Mouse (Mus musculus) kidney, adult 9 months (tissue): ENCODE results near the gene Gm44511.
"Not testable (repeated sequence)": the region's sequence is repeated elsewhere in the genome, so short reads cannot be mapped to it uniquely, and the experiment has no call there.

Experiments
- DNase-seq: peaks from one replicate; pipeline ENCODE4 v3.0.0; 2022

Gm44511 gene

DNA sequence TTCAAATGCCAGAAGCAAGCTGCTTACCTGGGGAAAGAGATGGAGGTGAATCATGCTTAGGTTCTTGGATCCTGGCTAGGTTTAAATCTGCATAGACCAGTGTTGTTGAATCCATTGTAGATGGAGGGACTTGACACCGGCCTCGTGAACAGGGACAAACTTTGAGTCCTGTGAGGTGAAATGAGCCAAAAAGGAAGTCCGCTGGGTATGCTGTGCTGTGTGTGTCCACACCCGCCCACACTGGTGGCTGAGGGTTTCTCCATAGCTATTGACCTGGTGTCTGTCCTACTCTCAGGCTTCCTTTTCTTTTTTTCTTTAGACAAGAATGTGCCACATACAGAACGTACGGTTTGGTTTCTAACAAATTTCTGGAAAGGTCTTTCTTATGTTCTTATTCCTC is at the start of gene Gm44511, which contains the start of gene Klrb1b:
TSS of gene Gm44511 (minus strand) at position 184 of the 400 bp plus-strand sequence.
TSS of gene Klrb1b (minus strand) at position 200 of the 400 bp plus-strand sequence.
- DNase-seq = no peak

GRCm38 (mm10) chr6:128871910-128872610 is 45.9 kb upstream of the Gm44511 start:
- no peak for DNase-seq

DNA sequence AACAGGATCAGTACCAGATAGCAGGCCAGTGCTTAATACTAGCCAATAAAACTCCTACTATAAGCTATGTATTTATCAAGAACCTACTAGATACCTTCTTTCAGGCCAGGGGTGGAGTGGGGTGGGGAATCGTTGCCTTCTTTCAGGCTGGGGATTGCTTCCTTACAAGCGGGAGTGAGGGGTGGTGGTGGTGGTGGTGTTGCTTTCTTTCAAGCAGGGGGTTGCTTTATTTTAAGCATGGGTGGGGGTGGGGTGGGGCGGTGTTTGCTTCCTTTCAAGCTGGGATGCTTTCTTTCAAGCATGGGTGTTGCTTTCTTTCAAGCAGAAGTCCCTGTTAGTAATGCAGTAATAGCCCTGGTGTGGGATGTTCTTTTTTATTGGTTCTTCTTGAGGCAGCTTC is 42.7 kb upstream of the Gm44511 start:
- no peak for DNase-seq

DNA sequence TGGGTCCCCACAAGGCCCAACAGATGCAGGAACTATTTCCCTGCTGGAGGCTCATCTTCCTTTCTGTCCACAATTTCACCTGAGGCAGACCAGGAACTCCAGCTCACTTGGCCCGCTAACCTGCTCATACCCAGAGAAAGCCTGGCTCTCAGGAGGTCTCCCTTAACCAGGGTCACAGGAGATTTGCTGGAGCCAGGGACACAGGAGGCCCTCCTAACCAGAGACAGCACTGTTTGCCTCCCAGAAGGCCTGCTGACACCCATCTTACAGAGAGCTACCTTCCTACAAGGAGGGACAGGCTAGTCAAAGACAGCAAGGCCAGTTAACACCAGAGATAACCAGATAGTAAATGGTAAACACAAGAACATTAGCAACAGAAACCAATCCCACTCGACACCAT is 31.9 kb upstream of the Gm44511 start:
- DNase-seq = no peak

DNA sequence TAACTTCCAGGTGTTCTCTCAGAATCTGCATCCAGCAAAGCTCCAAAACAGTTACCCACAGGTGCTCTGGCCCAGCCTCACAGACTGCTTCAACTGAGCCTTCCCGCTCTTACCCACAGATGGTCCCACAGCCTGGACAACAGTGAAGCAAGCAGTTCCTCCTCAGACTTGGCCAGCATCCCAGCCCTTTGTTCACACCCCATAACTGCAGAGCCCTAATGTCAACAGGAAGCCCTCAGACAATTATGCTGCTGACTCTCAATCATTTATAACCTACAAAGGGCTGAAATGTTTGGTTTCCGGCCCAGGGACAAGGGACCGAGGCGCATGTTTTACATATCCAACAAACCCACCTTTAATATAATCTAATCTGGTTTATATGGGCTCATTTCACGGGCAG is 30.1 kb upstream of the Gm44511 start:
- DNase-seq = peak; percentile 87

- DNase-seq = no peak
These were observed 29.4 kb upstream of the Gm44511 start for GRCm38 (mm10) chr6:128855477-128855876.

- no peak for DNase-seq
These were observed 28.8 kb upstream of the Gm44511 start for GRCm38 (mm10) chr6:128854895-128855294.

- DNase-seq = peak; percentile 82
These were observed 28.1 kb upstream of the Gm44511 start for GRCm38 (mm10) chr6:128854024-128854820.

GRCm38 (mm10) chr6:128852766-128853165 is 26.7 kb upstream of the Gm44511 start:
- no peak for DNase-seq

DNA sequence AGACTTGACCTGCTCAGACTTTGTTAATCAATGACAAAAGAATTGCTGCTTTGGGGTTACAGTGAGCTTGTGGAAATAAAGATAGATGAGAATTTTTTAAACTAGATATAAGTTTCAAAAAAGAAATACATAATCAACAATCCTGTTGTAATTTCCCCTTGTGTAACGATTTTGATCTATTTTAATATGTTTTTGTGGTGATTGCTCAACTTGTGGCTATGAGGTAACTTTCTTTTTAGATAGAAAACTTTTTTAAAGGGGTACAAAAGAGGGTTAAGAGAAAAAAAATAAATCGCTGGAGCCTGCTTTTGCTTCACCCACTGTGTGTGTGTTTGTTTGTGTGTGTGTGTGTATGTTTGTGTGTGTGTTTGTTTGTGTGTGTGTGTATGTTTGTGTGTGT is 25.0 kb upstream of the Gm44511 start:
- DNase-seq = no peak

DNA sequence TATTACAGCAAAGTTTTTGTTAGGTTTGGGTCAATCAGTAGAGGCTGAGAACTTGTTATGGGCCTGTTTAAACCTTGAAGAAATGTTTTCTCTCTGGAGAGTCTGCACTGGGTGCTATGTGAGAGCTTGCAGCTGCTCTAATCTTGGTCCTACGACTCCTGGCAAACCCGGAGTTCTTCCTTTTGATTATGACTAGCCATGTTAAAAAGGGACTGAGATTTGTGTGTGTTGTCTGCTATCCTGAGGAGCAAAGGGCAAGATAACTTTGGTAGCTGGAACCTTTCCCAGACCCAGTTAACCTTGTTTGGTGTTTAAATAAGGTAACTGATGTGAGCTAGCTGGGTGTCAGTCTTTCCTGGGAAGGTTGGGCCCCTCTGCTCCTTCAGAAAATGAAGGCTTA is 24.6 kb upstream of the Gm44511 start:
- DNase-seq = peak; percentile 79

DNA sequence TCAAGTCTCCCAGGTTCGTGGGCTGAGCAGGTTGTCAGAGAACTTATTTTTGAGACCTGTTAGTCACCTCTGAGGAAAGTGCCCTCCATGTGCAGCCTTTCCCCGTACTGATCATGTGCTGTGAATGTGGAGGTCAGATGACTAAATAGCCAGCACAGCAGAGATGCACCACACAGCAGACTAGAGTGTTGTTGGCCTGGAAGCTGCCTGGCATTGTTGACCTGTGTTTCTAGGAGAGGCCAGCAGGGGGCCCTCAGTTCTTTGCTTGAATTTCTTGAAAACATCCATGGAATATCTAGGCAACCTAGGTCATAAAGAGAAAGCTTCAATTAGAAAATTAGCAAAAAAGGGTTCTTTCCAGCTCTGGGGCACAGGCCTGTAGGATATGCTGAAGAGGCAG is 23.8 kb upstream of the Gm44511 start:
- DNase-seq = peak; percentile 68

DNA sequence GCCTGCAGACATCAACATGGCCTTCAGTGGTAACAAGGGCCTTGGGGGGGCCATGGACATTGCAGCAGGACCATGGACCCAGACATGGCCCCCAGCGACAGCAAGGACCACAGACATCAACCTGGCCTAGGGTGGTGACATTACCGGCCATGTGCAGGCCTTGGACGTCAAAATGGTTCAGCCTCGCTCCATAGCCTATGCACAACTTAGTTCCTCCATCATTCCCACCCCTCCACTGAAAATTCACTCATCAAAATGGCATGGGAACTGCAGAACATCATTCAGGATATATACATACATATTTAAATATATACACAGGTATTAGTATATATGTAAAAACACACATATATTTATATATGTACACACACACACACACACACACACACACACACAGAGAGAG is 21.3 kb upstream of the Gm44511 start:
- no peak for DNase-seq

DNA sequence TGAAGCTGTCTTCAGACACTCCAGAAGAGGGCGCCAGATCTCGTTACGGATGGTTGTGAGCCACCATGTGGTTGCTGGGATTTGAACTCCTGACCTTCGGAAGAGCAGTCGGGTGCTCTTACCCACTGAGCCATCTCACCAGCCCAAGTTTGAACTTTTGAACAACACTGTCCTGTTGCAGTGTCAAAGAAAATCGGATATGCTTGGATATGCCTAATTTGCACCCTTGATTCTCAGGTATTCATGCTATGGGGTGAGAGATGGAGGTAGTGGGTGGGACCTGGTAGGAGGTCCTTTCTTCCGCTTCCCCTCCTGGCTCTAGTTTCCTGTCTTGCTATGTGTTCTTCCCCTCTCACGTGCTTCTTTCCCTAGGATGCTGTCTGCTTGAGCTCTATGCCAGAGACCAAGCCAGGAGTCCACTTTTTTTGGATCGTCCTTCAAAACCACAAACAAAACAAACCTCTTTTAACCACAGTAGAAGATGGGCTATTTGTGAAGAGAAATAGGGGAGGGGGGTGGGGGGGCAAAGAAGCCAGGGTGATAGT is 20.0 kb upstream of the Gm44511 start:
- no peak for DNase-seq

DNA sequence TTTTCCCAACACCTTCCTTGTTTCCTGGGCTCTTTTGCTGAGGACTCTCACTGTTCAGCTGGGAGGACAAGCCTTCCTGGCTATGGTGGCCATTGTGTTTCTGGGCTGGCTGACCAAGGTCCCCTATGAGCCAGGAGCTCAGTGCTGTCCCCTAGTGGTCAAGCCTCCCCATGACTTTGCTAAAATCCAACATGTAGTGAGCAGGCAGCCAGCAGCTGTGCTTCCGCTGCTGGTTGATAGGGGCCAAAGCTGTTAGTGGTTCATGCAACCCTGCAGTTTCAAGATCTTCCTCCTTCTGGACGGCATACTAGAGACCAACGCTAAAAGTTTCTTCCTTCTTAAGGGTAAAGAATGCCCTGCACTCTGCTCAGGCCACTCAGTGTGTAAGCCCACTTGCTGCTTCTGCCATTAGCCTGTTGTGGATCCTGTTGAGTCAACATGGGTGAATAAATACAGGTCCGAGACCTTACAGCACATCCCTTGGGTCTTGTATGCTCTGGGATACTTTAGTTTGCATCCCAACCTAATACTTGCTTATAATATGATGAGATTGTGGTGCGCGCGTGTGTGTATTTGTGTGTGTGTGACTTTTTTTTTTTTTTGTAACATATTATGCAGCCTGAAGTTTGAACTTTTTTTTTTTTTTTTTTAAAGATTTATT is 19.3 kb upstream of the Gm44511 start:
- peak; percentile 95 for DNase-seq

DNA sequence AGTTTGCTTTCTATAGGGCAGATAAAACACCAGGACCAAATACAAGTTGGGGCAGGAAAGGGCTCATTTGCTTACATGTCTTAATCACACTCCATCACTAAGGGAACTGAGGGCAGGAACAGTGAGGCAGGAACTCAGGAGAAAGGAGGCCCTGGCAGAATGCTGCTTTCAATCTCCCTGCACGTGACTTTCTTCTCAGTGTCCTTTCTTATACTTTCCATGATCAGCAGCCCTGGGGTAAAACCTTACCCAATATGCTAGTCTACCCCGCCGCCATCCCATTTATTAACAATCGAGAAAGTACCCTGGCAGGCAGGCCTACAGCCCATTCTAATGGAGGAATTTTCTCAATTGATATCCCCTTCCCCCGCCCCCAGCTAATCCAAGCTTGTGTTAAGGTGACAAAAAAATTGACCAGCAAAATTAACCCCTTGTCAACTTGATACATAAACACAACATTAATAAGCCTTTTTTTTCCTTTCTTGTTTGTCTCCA is 18.5 kb upstream of the Gm44511 start:
- no peak for DNase-seq

- DNase-seq = no peak
These were observed 18.0 kb upstream of the Gm44511 start for GRCm38 (mm10) chr6:128844131-128844530.

DNA sequence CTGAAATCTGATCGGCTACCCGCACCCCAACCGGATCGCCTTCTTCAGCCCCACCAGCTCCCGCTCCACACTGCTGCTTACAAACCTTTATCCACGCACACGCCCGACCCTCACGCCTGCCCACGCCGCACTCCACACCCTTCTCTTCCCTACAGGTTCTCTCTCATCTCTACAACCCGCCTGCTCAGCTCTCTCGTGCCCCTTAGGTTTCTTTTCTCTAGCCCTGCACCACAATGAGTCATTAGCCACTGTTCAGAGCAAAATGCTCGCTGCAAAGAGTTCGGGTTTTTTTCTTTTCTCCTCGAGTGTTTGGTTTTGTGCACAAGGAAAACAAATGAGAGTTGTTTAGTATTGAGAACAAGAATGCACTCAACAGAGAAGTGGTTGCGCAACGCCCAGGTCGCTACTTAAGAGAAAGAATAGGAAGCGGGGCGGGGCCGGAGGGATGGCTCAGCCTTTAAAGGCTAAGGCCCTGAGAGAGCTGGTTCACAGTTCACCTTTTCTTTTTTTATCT is 17.4 kb upstream of the Gm44511 start:
- DNase-seq = peak; percentile 77

DNA sequence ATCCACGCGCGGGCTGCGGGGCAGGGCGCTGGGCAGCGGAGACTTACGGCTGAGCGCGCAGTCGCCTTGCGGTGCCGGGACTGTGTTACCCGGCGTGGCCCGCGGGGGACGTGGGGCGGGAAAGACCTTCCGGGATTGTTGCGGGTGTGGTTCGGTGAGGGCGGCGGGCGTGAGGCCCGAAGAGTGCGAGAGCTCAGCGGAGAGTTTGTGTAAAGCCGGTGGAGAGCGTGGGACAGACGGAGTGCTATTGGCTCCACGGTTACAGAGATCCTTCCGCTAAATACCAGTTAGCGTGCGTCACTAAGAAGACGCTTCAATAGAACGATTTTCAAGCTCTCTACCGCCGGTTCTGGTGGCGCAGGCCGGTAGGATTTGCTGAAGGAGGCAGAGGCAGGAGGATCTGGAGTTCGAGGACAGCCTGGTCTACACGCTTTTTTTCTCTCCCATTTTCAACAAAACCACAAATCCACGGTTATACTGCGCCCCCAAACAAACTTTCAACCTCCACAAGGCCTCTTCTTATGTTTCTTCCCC is 16.9 kb upstream of the Gm44511 start:
- peak; percentile 97 for DNase-seq

DNA sequence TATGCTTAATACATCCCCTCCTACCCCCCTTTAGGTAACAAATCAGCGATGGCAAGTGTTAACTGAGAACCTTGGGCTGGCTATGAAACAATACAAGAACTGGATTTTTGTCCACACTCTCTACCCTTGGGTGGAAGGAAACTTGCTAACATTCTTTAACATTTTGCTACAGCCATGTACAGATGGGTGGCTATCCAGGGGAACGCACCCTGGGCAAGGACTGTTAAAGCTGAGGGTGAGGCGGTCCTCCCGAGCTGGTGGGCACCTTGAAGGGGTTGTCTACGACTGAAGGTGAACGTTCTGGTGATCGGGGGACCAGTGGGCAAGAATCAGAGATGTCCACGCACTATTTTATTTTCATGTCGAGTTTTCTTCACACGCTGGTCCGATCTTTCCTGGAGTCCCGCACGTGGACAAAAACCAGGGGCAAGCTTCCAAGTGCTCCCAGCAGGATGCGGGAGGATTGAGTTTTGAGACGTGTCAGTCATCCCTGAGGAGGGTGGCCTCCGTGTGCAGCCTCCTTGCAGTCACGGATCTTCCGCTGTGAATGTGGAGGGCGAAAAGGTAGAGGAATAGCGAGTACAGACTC is 16.3 kb upstream of the Gm44511 start:
- no peak for DNase-seq

GRCm38 (mm10) chr6:128841327-128842089 is 15.4 kb upstream of the Gm44511 start:
- DNase-seq = no peak

GRCm38 (mm10) chr6:128840669-128841068 is 14.6 kb upstream of the Gm44511 start:
- DNase-seq = not testable (repeated sequence)
